Mouse (Mus musculus) adrenal gland, postnatal 14 days (tissue): ENCODE measurements around the gene Mea1. TPM values are rescaled to one million over a fixed set of nuclear protein-coding genes. Genes with fewer than 3 reads are reported as not detected.

ENCODE experiments used
- total RNA-seq: library from RNA; stranded (reverse); gene quantifications from 2 replicates; pipeline ENCODE4 v1.2.3, GENCODE M21; 2021

Gene Mea1
- total RNA-seq, 1 experiment from 2014 or later = 80.5 TPM

Other genes starting within 250 kb of the Mea1 start
- gene Crip3, start 249.9 kb upstream of the Mea1 start, total RNA-seq = 1.1 and 1.2 TPM in 2 replicates
- gene Slc22a7, start 240.3 kb upstream of the Mea1 start, total RNA-seq = 0.49 and 14.3 TPM in 2 replicates
- gene Ttbk1, start 191.1 kb upstream of the Mea1 start, total RNA-seq = 0.78 and 1.4 TPM in 2 replicates
- gene Dnph1, start 182.1 kb upstream of the Mea1 start, total RNA-seq = 5.3 and 7.8 TPM in 2 replicates
- 17.1 and 20.7 TPM in 2 replicates for gene Cul9, start 132.4 kb upstream of the Mea1 start, total RNA-seq
- 38.4 and 39.2 TPM in 2 replicates for gene Srf, start 122.6 kb upstream of the Mea1 start, total RNA-seq
- gene Ptk7, start 49.3 kb upstream of the Mea1 start, total RNA-seq = 13.8 and 16.0 TPM in 2 replicates
- 32.3 and 34.7 TPM in 2 replicates for gene Klc4, start 32.8 kb upstream of the Mea1 start, total RNA-seq
- gene Mrpl2, start 32.6 kb upstream of the Mea1 start, total RNA-seq = 127 and 134 TPM in 2 replicates
- gene Cul7, start 28.5 kb upstream of the Mea1 start, total RNA-seq = 45.5 and 52.3 TPM in 2 replicates
- gene Rrp36, start 4.4 kb upstream of the Mea1 start, total RNA-seq = 23.7 and 25.7 TPM in 2 replicates
- gene Klhdc3, start 2.1 kb downstream of the Mea1 start, total RNA-seq = 80.0 and 83.6 TPM in 2 replicates
- gene Ppp2r5d, start 26.3 kb downstream of the Mea1 start, total RNA-seq = 47.1 and 49.0 TPM in 2 replicates
- 70.2 and 72.3 TPM in 2 replicates for gene Pex6, start 32.7 kb downstream of the Mea1 start, total RNA-seq
- 6.9 and 124 TPM in 2 replicates for gene Gnmt, start 50.4 kb downstream of the Mea1 start, total RNA-seq
- 41.0 and 43.1 TPM in 2 replicates for gene Cnpy3, start 73.4 kb downstream of the Mea1 start, total RNA-seq
- gene Ptcra, start 84.9 kb downstream of the Mea1 start, total RNA-seq = 0.33 TPM in 1 of 2 replicates, not detected in the other
- gene 2310039H08Rik, start 93.8 kb downstream of the Mea1 start, total RNA-seq = 62.9 and 66.5 TPM in 2 replicates
- gene Rpl7l1, start 103.9 kb downstream of the Mea1 start, total RNA-seq = 92.0 and 97.4 TPM in 2 replicates
- gene Bicral, start 179.7 kb downstream of the Mea1 start, total RNA-seq = 19.4 and 20.1 TPM in 2 replicates
- 20.6 and 20.7 TPM in 2 replicates for gene Tbcc, start 211.9 kb downstream of the Mea1 start, total RNA-seq
- not detected in 2 replicates for gene Prph2, start 231.7 kb downstream of the Mea1 start, total RNA-seq